Mouse (Mus musculus): ENCODE measurements at regions not wholly inside any gene's neighbourhood (a gene's known extent, or its start where the extent isn't known, plus 50 kb on each side); places are given as distances from the start of the nearest gene placed in this dataset.

DNA sequence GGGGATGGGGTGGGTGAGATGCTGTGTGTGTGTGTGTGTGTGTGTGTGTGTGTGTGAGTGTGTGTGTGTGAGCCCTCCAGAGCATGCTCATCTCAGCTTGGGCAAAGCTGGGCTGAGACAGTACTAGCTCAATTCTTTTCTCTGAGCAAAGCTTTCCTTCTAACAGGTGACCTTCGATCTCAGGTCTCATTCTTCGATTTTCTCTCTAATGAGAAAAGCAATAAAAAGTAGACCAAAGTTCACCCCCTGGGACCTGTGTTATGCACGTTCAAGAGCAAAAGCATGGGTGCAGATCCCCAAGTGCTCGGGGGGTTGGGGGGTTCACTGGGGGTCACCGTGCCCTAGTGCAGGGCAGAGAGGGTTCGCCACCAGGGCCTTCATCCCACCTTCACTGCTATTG, 103.1 kb upstream of the Slc22a12 start:
- no peak for DNase-seq (ENCODE audit: low spot score)

- no peak for DNase-seq (ENCODE audit: low spot score)
Observed at GRCm38 (mm10) chr19:6644871-6645270, 102.0 kb upstream of the Slc22a12 start.

- no peak for DNase-seq (ENCODE audit: low spot score)
Observed at GRCm38 (mm10) chr19:6639681-6640080, 96.8 kb upstream of the Slc22a12 start.

DNA sequence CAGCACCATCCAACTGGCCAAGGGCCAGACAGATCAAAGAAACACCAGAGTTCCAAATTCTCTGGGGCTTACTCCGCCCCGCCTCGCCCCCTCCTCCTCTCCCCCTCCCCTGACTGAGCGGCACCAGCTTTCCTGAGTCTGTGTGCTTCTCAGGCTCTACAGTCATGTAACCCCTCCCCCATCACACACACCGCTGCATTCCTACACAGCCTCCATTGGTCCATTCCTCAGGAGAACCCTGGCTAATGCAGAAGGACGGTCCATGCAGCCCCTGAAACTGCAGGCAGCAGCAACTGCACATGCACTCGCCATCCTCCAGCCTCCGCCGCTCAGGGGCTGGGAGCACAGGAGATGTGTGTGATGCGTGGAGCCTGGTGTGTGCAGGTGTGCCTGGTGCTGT, 90.6 kb upstream of the Slc22a12 start:
- no peak for DNase-seq (ENCODE audit: low spot score)

DNA sequence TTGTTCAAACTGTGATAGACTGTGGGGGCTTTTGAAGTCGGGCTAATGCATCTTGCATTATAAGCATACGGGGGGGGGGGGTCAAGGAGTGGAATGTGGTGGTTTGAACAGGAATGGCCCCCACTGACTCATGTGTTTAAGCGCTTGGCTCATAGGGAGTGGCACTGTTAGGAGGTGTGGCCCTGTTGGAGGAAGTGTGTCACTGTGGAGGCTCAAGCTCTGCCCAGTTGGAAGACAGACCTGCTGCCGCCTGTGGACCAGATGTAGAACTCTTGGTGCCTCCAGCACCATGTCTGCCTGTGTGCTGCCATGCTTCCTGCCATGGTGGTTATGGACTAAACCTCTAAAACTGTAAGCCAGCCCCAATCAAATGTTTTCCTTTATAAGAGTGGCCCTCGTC, 89.0 kb upstream of the Slc22a12 start:
- no peak for DNase-seq (ENCODE audit: low spot score)

- DNase-seq (ENCODE audit: low spot score), result no peak
Observed at GRCm38 (mm10) chr19:6630613-6630940, 87.7 kb upstream of the Slc22a12 start.

DNA sequence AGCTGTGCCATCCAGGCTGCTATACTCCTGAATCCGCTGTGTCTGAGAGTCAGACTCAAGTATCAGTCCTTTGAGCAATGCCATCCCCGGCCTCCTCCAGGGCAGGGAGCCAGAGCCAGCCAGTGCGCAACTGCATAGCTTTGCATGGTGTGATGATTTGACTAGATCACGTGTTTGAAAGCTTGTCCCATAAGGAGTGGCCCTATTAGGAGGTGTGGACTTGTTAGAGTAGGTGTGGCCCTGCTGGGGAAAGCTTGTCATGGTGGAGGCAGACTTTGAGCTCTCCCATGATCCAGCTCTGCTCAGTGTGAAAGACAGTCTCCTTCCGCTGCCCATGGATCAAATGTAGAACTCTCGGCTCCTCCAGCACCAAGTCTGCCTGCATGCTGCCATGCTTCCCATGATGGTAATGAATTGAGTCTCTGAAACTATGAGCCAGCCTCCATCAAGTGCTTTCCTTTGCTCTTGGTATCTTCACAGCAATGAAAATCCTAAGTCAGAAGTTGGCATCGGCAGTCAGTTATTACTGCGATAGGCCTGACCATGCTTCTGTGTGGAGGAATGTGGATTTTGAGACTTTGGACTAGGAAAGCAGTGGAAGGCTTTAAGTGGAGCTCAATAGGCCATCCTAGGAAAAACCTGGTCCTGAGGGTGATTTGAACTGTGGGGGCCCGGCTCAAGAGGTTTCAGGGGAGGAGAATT, 87.2 kb upstream of the Slc22a12 start:
- no peak for DNase-seq (ENCODE audit: low spot score)

DNA sequence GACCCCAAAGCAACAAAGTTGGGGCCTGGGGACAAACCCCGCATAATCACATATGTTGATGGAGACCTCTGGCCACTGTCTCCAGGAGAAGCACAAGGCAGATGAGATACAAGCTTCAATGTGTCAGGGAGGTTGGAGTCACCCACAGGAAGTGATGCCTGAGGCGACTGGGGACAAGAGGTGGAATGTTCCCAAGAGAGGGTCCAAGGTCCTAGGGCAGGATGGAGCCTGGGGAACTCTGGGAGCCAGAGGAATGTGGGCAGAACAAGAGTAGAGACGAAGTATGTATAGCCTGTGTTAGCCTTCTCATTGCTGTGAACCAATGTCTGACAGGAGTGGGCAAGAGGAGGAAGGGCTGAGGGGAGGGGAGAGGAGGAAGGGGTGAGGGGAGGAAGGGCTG, 82.7 kb upstream of the Slc22a12 start:
- no peak for DNase-seq (ENCODE audit: low spot score)

DNA sequence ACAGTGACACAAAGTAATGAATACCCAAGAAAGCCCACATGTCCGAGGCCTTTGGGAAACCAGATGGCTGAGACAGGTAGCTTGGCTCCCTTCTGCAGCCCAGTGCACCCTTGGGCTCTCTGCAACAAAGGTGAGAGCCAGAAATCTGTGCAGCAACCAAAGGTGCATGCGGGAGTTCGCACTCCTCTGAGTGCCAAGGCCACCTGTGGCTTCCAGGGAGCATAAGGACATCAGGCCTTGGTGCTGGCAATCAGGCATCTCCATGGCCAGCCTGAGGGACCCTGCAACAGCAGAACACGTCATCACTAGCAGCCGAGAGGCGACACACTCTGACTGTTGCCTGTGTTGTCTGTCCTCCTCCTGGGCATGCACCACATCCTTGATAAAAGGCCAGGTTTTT, 78.2 kb upstream of the Slc22a12 start:
- DNase-seq (ENCODE audit: low spot score), result no peak

DNA sequence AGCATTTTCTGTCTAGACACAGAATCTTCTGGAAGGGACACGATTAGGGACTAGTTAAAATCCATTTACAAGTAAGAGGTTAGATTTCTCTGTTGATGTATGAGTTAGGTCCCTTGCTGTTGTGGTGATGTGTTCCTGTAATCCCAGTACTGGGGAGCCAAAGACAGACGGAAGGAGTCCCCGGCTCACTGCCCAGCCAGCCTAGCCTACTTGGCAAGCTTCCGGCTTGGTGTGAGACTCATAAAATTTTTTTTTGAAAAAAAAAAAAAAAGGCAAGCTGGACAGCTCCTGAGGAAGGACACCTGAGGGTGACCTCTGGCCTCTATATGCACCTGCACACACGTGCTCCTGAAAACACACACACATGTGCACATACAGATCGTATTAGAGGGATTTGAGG, 76.7 kb upstream of the Slc22a12 start:
- DNase-seq (ENCODE audit: low spot score), result no peak

DNA sequence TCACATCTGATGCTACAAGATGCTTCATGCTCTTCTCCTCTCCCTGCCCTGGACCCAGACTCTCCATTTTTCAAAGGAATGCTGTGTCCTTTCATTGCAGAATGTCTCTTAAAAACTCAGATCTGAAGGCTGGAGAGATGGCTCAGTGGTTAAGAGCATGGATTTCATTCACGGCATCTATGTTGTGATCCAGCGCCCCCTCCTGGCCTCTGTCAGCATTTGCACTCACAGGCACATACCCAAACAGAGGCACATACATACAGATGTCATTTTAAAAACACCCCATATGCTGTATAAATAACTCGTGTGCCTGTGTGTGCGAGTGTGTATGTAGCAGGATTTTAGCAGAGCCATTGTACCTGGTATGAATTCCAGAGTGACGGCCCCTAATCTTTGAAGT, 73.8 kb upstream of the Slc22a12 start:
- no peak for DNase-seq (ENCODE audit: low spot score)

DNA sequence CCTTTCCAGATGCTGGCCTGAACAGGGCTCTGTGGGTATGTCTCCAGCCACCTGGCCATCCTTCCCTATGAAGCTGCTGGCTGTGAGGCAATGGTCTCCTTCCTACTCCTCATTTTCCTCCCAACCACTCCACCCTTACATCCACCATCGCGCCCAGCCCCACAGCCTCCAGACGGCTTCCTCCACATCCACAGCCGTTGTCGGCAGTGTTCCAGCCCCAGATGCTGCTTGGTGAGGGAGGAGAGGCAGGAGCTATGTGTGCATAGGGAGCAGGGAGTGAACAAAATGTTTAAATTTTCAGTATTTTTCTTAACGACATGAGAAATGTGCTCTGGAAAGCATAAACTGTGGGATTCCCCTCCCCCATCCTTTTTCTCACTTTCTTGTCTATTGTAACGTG, 69.6 kb upstream of the Slc22a12 start:
- no peak for DNase-seq (ENCODE audit: low spot score)

- DNase-seq (ENCODE audit: low spot score), result no peak
Observed at GRCm38 (mm10) chr19:6611921-6612320, 69.1 kb upstream of the Slc22a12 start.

DNA sequence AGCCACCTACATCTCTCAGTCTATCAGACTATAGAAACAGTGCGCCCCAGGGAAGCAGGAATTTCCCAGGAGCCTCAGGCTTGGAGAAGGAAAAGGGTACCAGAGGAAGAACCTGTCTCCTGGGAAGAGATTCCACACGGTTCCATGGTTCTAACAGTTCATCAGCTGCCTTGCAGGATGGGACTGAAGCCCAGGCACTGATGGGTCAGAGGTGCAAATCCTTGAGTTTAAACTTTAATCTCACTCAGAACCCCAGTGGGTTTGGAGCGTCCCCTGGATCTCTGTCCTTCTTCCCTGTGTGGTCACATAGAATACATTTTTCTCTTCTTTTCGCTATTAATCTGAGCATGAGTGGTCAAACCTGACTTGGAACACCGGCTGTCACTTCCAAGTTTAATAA, 67.9 kb upstream of the Slc22a12 start:
- no peak for DNase-seq (ENCODE audit: low spot score)

GRCm38 (mm10) chr19:6610051-6610450, 67.2 kb upstream of the Slc22a12 start:
- no peak for DNase-seq (ENCODE audit: low spot score)

GRCm38 (mm10) chr19:6607501-6607900, 64.7 kb upstream of the Slc22a12 start:
- no peak for DNase-seq (ENCODE audit: low spot score)

- DNase-seq (ENCODE audit: low spot score), result no peak
Observed at GRCm38 (mm10) chr19:6606667-6607066, 63.8 kb upstream of the Slc22a12 start.

DNA sequence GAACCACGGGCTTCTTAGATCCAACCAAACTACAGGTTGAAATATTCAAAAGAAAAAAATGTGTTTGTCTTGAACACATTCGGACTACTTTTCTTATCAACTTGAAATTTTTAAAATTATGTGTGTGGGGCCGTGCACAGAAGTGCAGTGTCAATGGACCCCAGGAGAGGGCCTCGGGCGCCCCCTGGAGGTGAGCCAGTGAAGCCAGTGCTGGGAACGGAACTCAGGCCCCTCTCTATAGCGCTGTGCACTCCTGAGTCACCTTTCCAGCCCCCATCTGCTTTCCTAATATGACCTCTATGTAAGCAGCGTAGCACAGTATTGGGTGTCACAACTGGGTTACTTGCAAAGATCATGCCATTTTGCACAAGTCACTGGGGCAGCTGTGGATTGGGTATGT, 61.9 kb upstream of the Slc22a12 start:
- DNase-seq (ENCODE audit: low spot score), result no peak

GRCm38 (mm10) chr19:6600873-6601530, 58.2 kb upstream of the Slc22a12 start:
- DNase-seq (ENCODE audit: low spot score), result peak; percentile 33

DNA sequence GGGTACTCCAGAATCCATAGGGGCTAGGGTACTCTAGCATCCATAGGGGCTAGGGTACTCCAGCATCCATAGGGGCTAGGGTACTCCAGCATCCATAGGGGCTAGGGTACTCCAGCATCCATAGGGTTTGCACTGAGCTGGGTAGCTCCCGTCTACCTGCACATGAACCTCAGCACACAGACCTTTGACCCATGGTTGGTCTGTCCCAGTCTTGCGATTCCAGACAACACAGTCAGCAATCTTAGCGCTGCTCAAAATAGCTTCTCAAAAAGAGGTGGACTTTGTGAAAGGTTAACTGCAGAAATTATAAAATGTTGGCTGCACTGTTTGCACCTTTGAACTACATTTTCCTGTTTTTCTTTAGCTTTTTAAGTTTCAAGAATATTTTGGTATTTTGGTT, 56.4 kb upstream of the Slc22a12 start:
- peak; percentile 19 for DNase-seq (ENCODE audit: low spot score)

DNA sequence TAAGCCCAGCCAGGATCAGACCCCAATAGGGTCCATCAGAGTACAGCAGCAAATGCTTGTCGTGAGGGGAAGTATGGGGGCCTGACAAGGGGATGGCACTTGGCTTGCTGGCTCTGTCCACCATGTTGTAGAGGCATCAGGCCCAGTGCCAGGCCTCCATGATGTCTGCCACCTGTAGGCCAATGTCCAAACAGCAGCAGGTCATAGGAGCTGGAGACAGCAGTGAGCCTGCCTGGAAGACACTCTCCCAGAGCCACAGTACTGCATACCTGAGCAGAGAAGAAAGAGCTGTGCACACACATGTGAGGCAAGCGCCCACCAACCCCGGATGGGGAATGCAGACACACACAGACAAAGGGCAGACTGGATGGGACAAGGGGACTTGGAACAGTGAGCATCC, 55.4 kb upstream of the Slc22a12 start:
- no peak for DNase-seq (ENCODE audit: low spot score)

- DNase-seq (ENCODE audit: low spot score), result no peak
Observed at GRCm38 (mm10) chr19:6595801-6596200, 53.0 kb upstream of the Slc22a12 start.
